Mouse (Mus musculus): Measurements from ENCODE around the gene Adamtsl4. TPM values are rescaled to one million over a fixed set of nuclear protein-coding genes. Genes with fewer than 3 reads are reported as not detected.

Gene Adamtsl4
- polyA plus RNA-seq, 1 experiment, result 4.1 TPM

DNA sequence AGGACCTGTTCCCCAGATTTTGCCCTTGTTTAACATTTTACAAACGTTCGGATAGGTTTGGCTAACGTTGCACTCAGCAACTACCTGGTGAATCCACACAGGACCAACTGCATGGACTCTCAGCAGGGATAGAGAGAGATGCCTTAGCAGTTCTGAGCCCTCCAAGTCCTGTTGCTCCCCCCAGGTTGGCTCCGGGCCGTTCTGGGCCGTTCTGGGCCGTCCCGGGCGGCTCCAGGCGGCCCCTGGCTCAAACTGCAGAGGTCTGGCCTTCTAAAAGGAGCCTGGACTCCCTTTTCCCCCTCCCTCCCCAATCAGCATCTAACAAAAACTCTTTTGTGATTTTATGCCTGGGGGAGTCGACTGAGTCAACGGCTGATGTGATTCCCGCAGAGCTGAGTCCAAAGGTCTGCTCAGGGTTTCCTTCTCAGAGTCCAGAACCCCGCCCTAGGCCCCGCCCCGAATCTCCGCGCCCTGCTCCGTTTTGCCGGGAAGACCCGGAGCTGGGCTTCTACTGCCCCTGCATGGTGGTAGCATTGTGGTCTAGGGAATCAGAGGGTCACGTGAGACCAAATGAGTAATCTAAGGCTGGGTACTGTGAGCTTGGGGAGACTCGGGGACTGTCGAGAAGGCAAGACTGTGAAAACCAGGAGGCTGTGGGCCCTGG lies 14.3 kb upstream of the Adamtsl4 start:
- WGBS, result 59% methylated on average over 24 of the region's 24 CpGs
- H3K36me3 ChIP-seq (ENCODE audit: control insufficient read depth, insufficient read depth, low read length), result no peaks in the 10 kb centered on the region
- H3K4me3 ChIP-seq (ENCODE audit: control insufficient read depth, insufficient read depth, low read length), result no peak overlapping the region
- DNase-seq, result no peak
- no peaks in the 10 kb centered on the region for H3K27me3 ChIP-seq (ENCODE audit: control insufficient read depth, insufficient read depth, low read length)
- TF ChIP-seq CTCF (IDR thresholded peaks at IDR 0.05; ENCODE audit: borderline replicate concordance, control insufficient read depth, extremely low read depth, insufficient read depth, low read length, poor library complexity) (no peak), POLR2A (IDR thresholded peaks at IDR 0.05; ENCODE audit: control insufficient read depth, extremely low read depth, insufficient read depth, low read length, poor library complexity) (no peak)
- no peak overlapping the region for H3K27ac ChIP-seq (ENCODE audit: control insufficient read depth, insufficient read depth, low read length)
- no peaks in the 10 kb centered on the region; the same call in 1 of the 2 replicates for H3K4me1 ChIP-seq (replicated peaks; ENCODE audit: control insufficient read depth, insufficient read depth, low read length)

GRCm38 (mm10) chr3:95701085-95701484 lies 13.4 kb upstream of the Adamtsl4 start:
- WGBS, result 93% methylated on average over 2 of the region's 2 CpGs
- no peak for TF ChIP-seq CTCF (IDR thresholded peaks at IDR 0.05; ENCODE audit: borderline replicate concordance, control insufficient read depth, extremely low read depth, insufficient read depth, low read length, poor library complexity)
- TF ChIP-seq POLR2A (IDR thresholded peaks at IDR 0.05; ENCODE audit: control insufficient read depth, extremely low read depth, insufficient read depth, low read length, poor library complexity), result no peak

GRCm38 (mm10) chr3:95700233-95700681 lies 12.5 kb upstream of the Adamtsl4 start:
- Histone ChIP-seq H3K4me1 (replicated peaks; ENCODE audit: control insufficient read depth, insufficient read depth, low read length) (no peaks in the 10 kb centered on the region), H3K27me3 (ENCODE audit: control insufficient read depth, insufficient read depth, low read length) (no peaks in the 10 kb centered on the region), H3K27ac (ENCODE audit: control insufficient read depth, insufficient read depth, low read length) (no peak overlapping the region), H3K4me3 (ENCODE audit: control insufficient read depth, insufficient read depth, low read length) (no peak overlapping the region), H3K36me3 (ENCODE audit: control insufficient read depth, insufficient read depth, low read length) (no peaks in the 10 kb centered on the region)
- no peak for DNase-seq
- WGBS, result 94% methylated on average over 6 of the region's 6 CpGs
- TF ChIP-seq CTCF (IDR thresholded peaks at IDR 0.05; ENCODE audit: borderline replicate concordance, control insufficient read depth, extremely low read depth, insufficient read depth, low read length, poor library complexity) (no peak), POLR2A (IDR thresholded peaks at IDR 0.05; ENCODE audit: control insufficient read depth, extremely low read depth, insufficient read depth, low read length, poor library complexity) (no peak)

More at GRCm38 (mm10) chr3:95701085-95701484, 13.4 kb upstream of the Adamtsl4 start:
- DNase-seq, result no peak
- Histone ChIP-seq H3K4me3 (ENCODE audit: control insufficient read depth, insufficient read depth, low read length) (no peak overlapping the region), H3K4me1 (replicated peaks; ENCODE audit: control insufficient read depth, insufficient read depth, low read length) (no peaks in the 10 kb centered on the region), H3K27ac (ENCODE audit: control insufficient read depth, insufficient read depth, low read length) (no peak overlapping the region), H3K36me3 (ENCODE audit: control insufficient read depth, insufficient read depth, low read length) (no peaks in the 10 kb centered on the region), H3K27me3 (ENCODE audit: control insufficient read depth, insufficient read depth, low read length) (no peaks in the 10 kb centered on the region)

DNA sequence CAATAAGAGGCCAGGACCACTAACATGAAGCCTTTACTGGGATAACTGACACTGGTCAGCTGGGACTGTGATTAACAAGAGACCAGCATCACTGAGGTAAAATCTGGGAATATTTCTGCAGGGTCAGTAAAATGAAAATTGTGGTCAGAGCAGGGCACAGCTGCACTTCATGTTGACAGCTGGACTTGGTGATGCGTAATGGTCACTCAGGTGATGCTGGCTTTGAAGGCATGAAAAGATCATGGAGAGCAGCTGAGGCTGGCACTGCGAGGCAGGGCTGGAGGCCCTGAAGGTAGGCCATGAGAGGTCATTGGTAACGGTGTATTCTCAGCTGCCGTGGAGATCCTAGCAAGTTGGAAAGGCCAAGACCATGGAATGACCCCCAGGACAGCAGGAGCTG lies 10.6 kb upstream of the Adamtsl4 start:
- WGBS, result 98% methylated on average over 4 of the region's 4 CpGs
- Histone ChIP-seq H3K27ac (ENCODE audit: control insufficient read depth, insufficient read depth, low read length) (no peak overlapping the region), H3K4me3 (ENCODE audit: control insufficient read depth, insufficient read depth, low read length) (no peak overlapping the region), H3K27me3 (ENCODE audit: control insufficient read depth, insufficient read depth, low read length) (no peaks in the 10 kb centered on the region), H3K36me3 (ENCODE audit: control insufficient read depth, insufficient read depth, low read length) (no peaks in the 10 kb centered on the region), H3K4me1 (replicated peaks; ENCODE audit: control insufficient read depth, insufficient read depth, low read length) (0 out of 2 replicates have a peak, but pooled peaks cover 2% of the 10 kb centered on the region)
- TF ChIP-seq CTCF (IDR thresholded peaks at IDR 0.05; ENCODE audit: borderline replicate concordance, control insufficient read depth, extremely low read depth, insufficient read depth, low read length, poor library complexity) (no peak), POLR2A (IDR thresholded peaks at IDR 0.05; ENCODE audit: control insufficient read depth, extremely low read depth, insufficient read depth, low read length, poor library complexity) (no peak)
- no peak for DNase-seq

GRCm38 (mm10) chr3:95696360-95696759 lies 8.6 kb upstream of the Adamtsl4 start:
- no peaks in the 10 kb centered on the region for H3K36me3 ChIP-seq (ENCODE audit: control insufficient read depth, insufficient read depth, low read length)
- H3K4me3 ChIP-seq (ENCODE audit: control insufficient read depth, insufficient read depth, low read length), result no peak overlapping the region
- no peaks in the 10 kb centered on the region for H3K27me3 ChIP-seq (ENCODE audit: control insufficient read depth, insufficient read depth, low read length)

GRCm38 (mm10) chr3:95695796-95696195 lies 8.1 kb upstream of the Adamtsl4 start:
- Histone ChIP-seq H3K36me3 (ENCODE audit: control insufficient read depth, insufficient read depth, low read length) (no peaks in the 10 kb centered on the region), H3K27me3 (ENCODE audit: control insufficient read depth, insufficient read depth, low read length) (no peaks in the 10 kb centered on the region)
- 95% methylated on average over 3 of the region's 3 CpGs for WGBS

More at GRCm38 (mm10) chr3:95696360-95696759, 8.6 kb upstream of the Adamtsl4 start:
- Histone ChIP-seq H3K27ac (ENCODE audit: control insufficient read depth, insufficient read depth, low read length) (no peak overlapping the region), H3K4me1 (replicated peaks; ENCODE audit: control insufficient read depth, insufficient read depth, low read length) (0 out of 2 replicates have a peak, but pooled peaks cover 2% of the 10 kb centered on the region)
- DNase-seq, result no peak
- TF ChIP-seq CTCF (IDR thresholded peaks at IDR 0.05; ENCODE audit: borderline replicate concordance, control insufficient read depth, extremely low read depth, insufficient read depth, low read length, poor library complexity) (no peak), POLR2A (IDR thresholded peaks at IDR 0.05; ENCODE audit: control insufficient read depth, extremely low read depth, insufficient read depth, low read length, poor library complexity) (no peak)
- 87% methylated on average over 7 of the region's 7 CpGs for WGBS

More at GRCm38 (mm10) chr3:95695796-95696195, 8.1 kb upstream of the Adamtsl4 start:
- H3K4me3 ChIP-seq (ENCODE audit: control insufficient read depth, insufficient read depth, low read length), result no peak overlapping the region
- H3K4me1 ChIP-seq (replicated peaks; ENCODE audit: control insufficient read depth, insufficient read depth, low read length), result 0 out of 2 replicates have a peak, but pooled peaks cover 2% of the 10 kb centered on the region
- no peak overlapping the region for H3K27ac ChIP-seq (ENCODE audit: control insufficient read depth, insufficient read depth, low read length)
- no peak for DNase-seq
- TF ChIP-seq CTCF (IDR thresholded peaks at IDR 0.05; ENCODE audit: borderline replicate concordance, control insufficient read depth, extremely low read depth, insufficient read depth, low read length, poor library complexity) (no peak), POLR2A (IDR thresholded peaks at IDR 0.05; ENCODE audit: control insufficient read depth, extremely low read depth, insufficient read depth, low read length, poor library complexity) (no peak)

Measured in thymus, adult 2 months (tissue).